Mouse (Mus musculus) heart, embryonic 13.5 days (tissue): ENCODE results near the gene Smim27. TPM values are rescaled to one million over a fixed set of nuclear protein-coding genes. Genes with fewer than 3 reads are reported as not detected.

ENCODE experiments used
- ATAC-seq: fragments of 200-750 bp; cut with Nextera tagmentation; 2 replicates; pipeline ENCODE4 v1.8.0; 2017; ENCODE audit warnings: moderate TSS enrichment; ENCODE audit not compliant: insufficient number of reproducible peaks, low FRiP score, low TSS enrichment; ENCODE audit errors: extremely low read depth
- H3K27ac ChIP-seq: fragments of 300-500 bp; sonication (generic); replicated peaks from 2 replicates; pipeline ENCODE4 v1.5.1; 2015; ENCODE audit warnings: moderate library complexity, mild to moderate bottlenecking, inconsistent platforms
- H3K27me3 ChIP-seq: fragments of 300-500 bp; sonication (generic); replicated peaks from 2 replicates; pipeline ENCODE4 v1.6.1; 2015; ENCODE audit warnings: mild to moderate bottlenecking, inconsistent platforms
- H3K36me3 ChIP-seq: fragments of 300-500 bp; sonication (generic); 2 replicates; pipeline ENCODE4 v1.6.1; 2015; ENCODE audit warnings: mild to moderate bottlenecking, inconsistent platforms
- H3K4me1 ChIP-seq: fragments of 300-500 bp; sonication (generic); 2 replicates; pipeline ENCODE4 v1.6.1; 2015; ENCODE audit warnings: inconsistent platforms
- H3K4me2 ChIP-seq: fragments of 300-500 bp; sonication (generic); 2 replicates; pipeline ENCODE4 v1.6.1; 2015; ENCODE audit warnings: inconsistent platforms, mild to moderate bottlenecking, moderate library complexity
- H3K4me3 ChIP-seq: fragments of 300-500 bp; sonication (generic); 2 replicates; pipeline ENCODE4 v1.5.1; 2015; ENCODE audit warnings: moderate library complexity, mild to moderate bottlenecking, inconsistent platforms
- H3K9ac ChIP-seq: fragments of 300-500 bp; sonication (generic); 2 replicates; pipeline ENCODE4 v1.6.1; 2015; ENCODE audit warnings: inconsistent platforms, mild to moderate bottlenecking, moderate library complexity
- H3K9me3 ChIP-seq: fragments of 300-500 bp; sonication (generic); 2 replicates; pipeline ENCODE4 v1.6.1; 2016; ENCODE audit warnings: inconsistent platforms
- WGBS: fragments of 180-500 bp; shearing (Covaris S2); methylation state at CpG from one replicate; pipeline ENCODE4 v1.1.7; 2015; ENCODE audit warnings: mixed read lengths; 5-methylcytosine and 5-hydroxymethylcytosine counted together
- polyA plus RNA-seq: library from polyadenylated mRNA; unstranded; fragments of >200 nt; fragmentation: Nextera tagmentation; extraction: Ambion mirVana; gene quantifications from 2 replicates; pipeline ENCODE4 v1.2.1, GENCODE M21; 2015

The Smim27 gene
- polyA plus RNA-seq, 1 experiment from 2014 or later: 28.9 TPM

- 2% methylated on average over 17 of the region's 17 CpGs for WGBS
- no peak for ATAC-seq
Measured at GRCm38 (mm10) chr4:40238483-40239408, 30.6 kb upstream of the Smim27 start.

DNA sequence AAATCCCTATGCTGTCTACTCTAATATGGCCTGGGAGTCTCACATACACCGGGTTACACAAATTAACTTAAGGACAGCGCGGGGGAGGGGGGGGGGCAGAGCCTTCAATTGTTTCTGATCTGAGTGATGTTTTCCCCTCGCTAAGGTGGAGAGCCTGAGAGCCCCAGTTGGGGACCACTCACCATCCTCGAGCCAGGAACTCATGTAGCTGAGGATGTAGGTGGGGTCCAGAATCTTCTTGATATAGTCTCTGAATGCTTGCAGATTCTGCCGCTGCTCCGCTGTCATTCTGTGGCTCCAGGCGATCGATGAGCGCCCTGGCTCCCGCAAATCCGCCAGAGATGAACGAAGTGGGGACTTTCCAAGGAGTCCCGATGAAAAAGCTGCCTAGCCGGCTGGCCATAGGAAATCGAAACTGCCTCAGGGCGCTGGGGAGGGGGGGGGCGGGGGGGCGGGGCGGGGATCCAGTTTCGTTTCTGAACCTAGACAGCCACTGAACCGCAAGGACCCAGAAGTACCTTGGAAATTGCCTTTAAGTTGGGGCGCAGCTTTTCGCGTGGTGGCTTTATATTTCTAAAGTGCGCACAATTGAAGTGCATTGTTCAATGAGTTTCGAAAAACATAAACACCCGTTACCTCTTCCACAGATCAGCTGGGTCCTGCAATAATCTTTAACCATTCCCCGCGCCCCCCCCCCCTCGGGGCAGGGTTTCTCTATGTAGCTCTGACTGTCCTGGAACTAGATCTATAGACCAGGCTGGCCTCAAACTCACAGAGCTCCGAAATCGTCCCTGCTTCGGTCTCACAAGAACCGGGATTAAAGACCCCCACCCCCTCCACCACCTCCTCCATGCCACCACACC lies 29.7 kb upstream of the Smim27 start, which contains the start of gene Ddx58:
TSS of gene Ddx58 (minus strand) at position 420 of the 863 bp plus-strand sequence.
- H3K27ac ChIP-seq: peak within 1 kb of the TSS; percentile 76
- no peak; the same call in 1 of the 2 replicates for ATAC-seq

More at GRCm38 (mm10) chr4:40238483-40239408, 30.6 kb upstream of the Smim27 start:
- peak overlapping the region; percentile 92 for H3K4me2 ChIP-seq
- no peaks in the 10 kb centered on the region for H3K27me3 ChIP-seq
- peak overlapping the region; percentile 85 for H3K9ac ChIP-seq
- peak overlapping the region; percentile 76 for H3K27ac ChIP-seq
- H3K4me3 ChIP-seq: peak overlapping the region; percentile 81
- H3K36me3 ChIP-seq: peaks cover 11% of the 10 kb centered on the region
- no peaks in the 10 kb centered on the region for H3K9me3 ChIP-seq
- peaks cover 15% of the 10 kb centered on the region for H3K4me1 ChIP-seq

GRCm38 (mm10) chr4:40240272-40240744 lies 29.1 kb upstream of the Smim27 start:
- Histone ChIP-seq H3K4me3 (peak overlapping the region; percentile 81), H3K4me1 (peaks cover 15% of the 10 kb centered on the region), H3K9ac (peak overlapping the region; percentile 85), H3K27ac (peak overlapping the region; percentile 76; the same call in 1 of the 2 replicates), H3K36me3 (no peaks in the 10 kb centered on the region), H3K27me3 (no peaks in the 10 kb centered on the region), H3K4me2 (peak overlapping the region; percentile 92), H3K9me3 (no peaks in the 10 kb centered on the region)
- ATAC-seq: no peak
- WGBS: 56% methylated on average over 5 of the region's 5 CpGs

More for the DNA sequence above, 29.7 kb upstream of the Smim27 start, which contains the start of gene Ddx58:
- Histone ChIP-seq H3K4me2 (peak within 1 kb of the TSS; percentile 92), H3K9ac (peak within 1 kb of the TSS; percentile 85), H3K9me3 (no peaks in the 10 kb centered on the region), H3K4me3 (peak within 1 kb of the TSS; percentile 81), H3K36me3 (peaks cover 5% of the 10 kb centered on the region), H3K4me1 (peaks cover 15% of the 10 kb centered on the region), H3K27me3 (no peaks in the 10 kb centered on the region)
- 2% methylated on average over 33 of the region's 35 CpGs for WGBS

DNA sequence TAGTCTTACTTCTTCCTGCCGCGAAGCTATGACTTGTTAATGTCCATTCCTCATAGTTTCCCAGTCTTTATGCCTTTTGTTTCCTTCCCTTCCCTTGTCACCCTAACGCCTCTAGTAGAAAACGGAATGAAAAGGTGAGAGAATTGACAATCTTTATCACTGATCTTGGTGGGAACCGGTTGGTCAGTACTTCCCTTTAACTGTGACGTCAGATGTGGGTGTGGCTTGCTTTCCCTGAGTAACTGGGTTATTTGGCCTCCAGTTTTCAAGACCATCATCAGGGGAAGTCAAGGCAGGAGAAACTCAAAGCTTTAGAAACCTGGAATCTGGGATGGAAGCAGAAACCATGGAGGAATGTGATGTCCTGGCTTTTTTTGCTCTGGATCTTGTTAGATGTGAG lies 27.5 kb upstream of the Smim27 start:
- ATAC-seq: no peak
- WGBS: 46% methylated on average over 6 of the region's 6 CpGs
- no peak overlapping the region for H3K9ac ChIP-seq
- no peak overlapping the region for H3K4me3 ChIP-seq
- H3K27ac ChIP-seq: no peak overlapping the region
- no peak overlapping the region for H3K4me2 ChIP-seq
- H3K9me3 ChIP-seq: no peaks in the 10 kb centered on the region
- H3K27me3 ChIP-seq: no peaks in the 10 kb centered on the region
- H3K4me1 ChIP-seq: peaks cover 15% of the 10 kb centered on the region
- no peaks in the 10 kb centered on the region for H3K36me3 ChIP-seq

GRCm38 (mm10) chr4:40243006-40243405 lies 26.4 kb upstream of the Smim27 start:
- H3K4me3 ChIP-seq: no peak overlapping the region
- no peaks in the 10 kb centered on the region for H3K36me3 ChIP-seq
- no peaks in the 10 kb centered on the region for H3K27me3 ChIP-seq
- no peaks in the 10 kb centered on the region for H3K9me3 ChIP-seq
- H3K27ac ChIP-seq: no peak overlapping the region
- no peak overlapping the region for H3K9ac ChIP-seq
- H3K4me2 ChIP-seq: no peak overlapping the region
- ATAC-seq: no peak
- H3K4me1 ChIP-seq: peaks cover 15% of the 10 kb centered on the region
- whole genome bisulfite sequencing: 84% methylated on average over 4 of the region's 4 CpGs

DNA sequence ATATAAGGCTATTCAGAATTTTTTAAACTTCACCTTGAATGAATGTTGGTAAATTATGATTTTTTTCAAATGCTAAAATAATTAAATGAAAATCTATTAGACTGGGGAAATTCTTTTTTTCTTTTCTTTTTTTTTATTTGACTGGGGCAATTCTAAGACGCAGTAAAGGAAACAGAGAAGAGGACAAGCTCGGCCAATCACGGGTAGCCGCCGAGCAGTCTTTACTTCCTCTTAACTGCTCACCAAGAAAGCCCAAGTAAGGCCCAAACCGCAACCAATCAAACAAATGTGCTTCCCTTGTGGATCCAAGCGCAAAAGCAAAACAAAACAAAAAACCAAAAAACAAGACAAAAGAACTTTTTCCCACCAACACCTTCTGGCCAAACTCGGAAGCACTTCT lies 25.3 kb upstream of the Smim27 start:
- Histone ChIP-seq H3K27ac (no peak overlapping the region), H3K9ac (no peak overlapping the region), H3K4me3 (no peak overlapping the region), H3K4me2 (no peak overlapping the region), H3K36me3 (no peaks in the 10 kb centered on the region), H3K27me3 (no peaks in the 10 kb centered on the region), H3K4me1 (peaks cover 7% of the 10 kb centered on the region), H3K9me3 (no peaks in the 10 kb centered on the region)
- no peak for ATAC-seq
- WGBS: 74% methylated on average over 8 of the region's 8 CpGs

GRCm38 (mm10) chr4:40250984-40251383 lies 18.4 kb upstream of the Smim27 start:
- no peak overlapping the region for H3K27ac ChIP-seq
- no peaks in the 10 kb centered on the region for H3K36me3 ChIP-seq
- H3K4me1 ChIP-seq: no peaks in the 10 kb centered on the region
- no peak overlapping the region for H3K4me2 ChIP-seq
- ATAC-seq: no peak
- H3K4me3 ChIP-seq: no peak overlapping the region
- 87% methylated on average over 5 of the region's 5 CpGs for WGBS
- no peaks in the 10 kb centered on the region for H3K27me3 ChIP-seq
- H3K9ac ChIP-seq: no peak overlapping the region
- H3K9me3 ChIP-seq: no peaks in the 10 kb centered on the region

DNA sequence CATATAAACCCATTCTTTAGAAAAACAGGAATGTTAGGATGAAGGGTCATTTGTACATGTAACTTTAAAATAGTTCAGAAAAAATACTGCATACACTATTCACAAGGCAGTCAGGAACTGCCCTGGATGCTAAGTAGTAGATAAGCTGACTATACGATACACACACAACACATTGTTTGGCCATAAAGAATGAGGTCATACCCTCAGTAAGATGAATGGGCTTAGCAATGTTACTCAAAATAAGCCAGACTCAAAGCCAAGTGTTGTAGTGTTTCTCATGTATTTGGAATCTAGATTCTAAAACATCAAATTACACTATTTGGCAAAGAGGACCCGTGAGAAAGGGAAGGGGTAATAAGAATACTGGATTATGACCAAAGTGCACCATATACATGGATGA lies 15.6 kb upstream of the Smim27 start:
- H3K4me3 ChIP-seq: no peak overlapping the region
- no peaks in the 10 kb centered on the region for H3K4me1 ChIP-seq
- no peak overlapping the region for H3K9ac ChIP-seq
- ATAC-seq: no peak
- peaks cover 10% of the 10 kb centered on the region for H3K36me3 ChIP-seq
- 45% methylated on average over 2 of the region's 2 CpGs for WGBS
- no peaks in the 10 kb centered on the region for H3K9me3 ChIP-seq
- H3K27me3 ChIP-seq: no peaks in the 10 kb centered on the region
- no peak overlapping the region for H3K4me2 ChIP-seq
- H3K27ac ChIP-seq: no peak overlapping the region

GRCm38 (mm10) chr4:40254385-40255103 lies 14.8 kb upstream of the Smim27 start:
- no peak overlapping the region for H3K9ac ChIP-seq
- no peaks in the 10 kb centered on the region for H3K9me3 ChIP-seq
- 83% methylated on average over 8 of the region's 8 CpGs for WGBS
- H3K4me3 ChIP-seq: no peak overlapping the region
- no peaks in the 10 kb centered on the region for H3K27me3 ChIP-seq
- no peak overlapping the region for H3K27ac ChIP-seq
- ATAC-seq: no peak
- H3K36me3 ChIP-seq: peaks cover 18% of the 10 kb centered on the region
- no peaks in the 10 kb centered on the region for H3K4me1 ChIP-seq
- no peak overlapping the region for H3K4me2 ChIP-seq

GRCm38 (mm10) chr4:40264321-40264720 lies 5.1 kb upstream of the Smim27 start:
- peaks cover 38% of the 10 kb centered on the region for H3K4me1 ChIP-seq
- no peak overlapping the region for H3K27ac ChIP-seq
- no peaks in the 10 kb centered on the region for H3K27me3 ChIP-seq
- no peak overlapping the region for H3K9ac ChIP-seq
- peaks cover 73% of the 10 kb centered on the region for H3K36me3 ChIP-seq
- H3K4me2 ChIP-seq: no peak overlapping the region
- no peaks in the 10 kb centered on the region for H3K9me3 ChIP-seq
- H3K4me3 ChIP-seq: no peak overlapping the region
- no peak for ATAC-seq
- 46% methylated on average over 1 of the region's 1 CpGs for WGBS
